Mouse (Mus musculus): ENCODE measurements around the gene 4933427D14Rik.
A peak's percentile ranks its signal among the peaks of the same experiment; 100 is the strongest.

4933427D14Rik gene

DNA sequence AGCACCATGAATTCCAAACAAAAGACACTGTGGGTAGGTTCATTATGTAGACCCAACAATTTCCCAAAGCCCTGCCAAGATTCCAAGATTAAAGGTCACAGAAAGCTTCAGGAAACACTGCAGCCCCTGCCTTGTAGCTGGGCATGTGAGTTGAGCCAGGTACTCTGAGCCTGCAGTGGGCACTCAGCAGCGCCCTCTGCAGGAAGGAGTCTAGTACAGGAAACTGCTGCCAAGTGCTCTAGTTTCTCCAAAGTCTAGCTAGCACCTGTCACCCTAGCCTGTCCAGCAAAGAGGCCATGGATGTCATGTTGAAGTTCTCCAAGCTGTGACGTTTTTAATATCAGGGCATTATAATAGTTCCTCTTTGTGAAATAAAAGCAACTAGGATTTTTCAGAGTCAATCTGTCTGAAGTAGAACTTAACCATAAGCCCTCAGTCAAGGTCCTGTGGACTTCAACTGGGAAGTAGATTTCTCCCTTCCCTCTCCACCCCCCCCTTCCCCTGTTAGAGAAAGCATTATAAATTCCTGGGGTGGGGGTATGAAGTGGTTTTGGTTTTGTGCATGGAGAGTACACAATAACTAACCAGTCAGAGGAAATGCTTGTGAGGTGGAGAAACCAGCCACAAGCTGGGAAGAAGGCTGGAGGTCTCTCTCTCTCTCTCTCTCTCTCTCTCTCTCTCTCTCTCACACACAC lies 61.9 kb downstream of the 4933427D14Rik start:
- peak; percentile 87 for DNase-seq (ENCODE audit: low read depth, low spot score)

DNA sequence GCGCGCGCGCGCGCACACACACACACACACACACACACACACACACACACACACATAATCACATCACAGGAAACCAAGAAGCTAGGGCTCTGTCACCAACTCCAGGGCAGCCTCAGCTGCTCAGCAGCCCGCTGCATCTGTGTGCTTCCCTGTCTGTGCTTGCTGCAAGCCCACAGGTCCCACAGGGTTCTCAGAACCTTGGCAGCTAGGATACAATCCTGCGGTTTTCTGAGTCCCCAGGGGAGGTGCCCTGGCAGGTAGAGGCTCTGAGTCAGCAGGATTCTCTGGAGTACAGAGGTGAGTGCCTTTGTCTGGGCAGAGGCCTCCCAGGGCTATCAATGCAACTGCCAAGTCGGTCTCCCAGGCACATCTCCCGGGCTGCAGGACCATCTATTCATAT lies 64.4 kb downstream of the 4933427D14Rik start:
- DNase-seq (ENCODE audit: low read depth, low spot score) = peak; percentile 71

DNA sequence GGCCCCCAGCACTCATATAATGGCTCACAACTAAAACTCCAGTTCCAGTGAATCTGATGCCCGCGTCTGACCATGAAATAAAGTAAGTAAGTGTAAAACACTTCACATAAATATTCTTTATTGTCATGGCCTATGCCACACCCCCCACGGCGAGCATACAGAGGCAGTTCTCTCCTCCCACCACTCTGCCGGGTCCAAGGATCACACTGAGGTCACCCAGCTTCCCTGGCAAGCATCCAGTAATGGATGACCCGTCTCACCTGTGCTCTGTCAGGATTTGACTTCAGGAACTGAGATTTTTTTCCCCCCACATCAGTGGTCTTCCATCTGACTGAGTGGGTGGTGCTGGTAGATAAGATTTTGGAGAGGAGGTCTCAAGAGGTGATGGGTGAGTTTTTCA lies 67.1 kb downstream of the 4933427D14Rik start:
- no peak for DNase-seq (ENCODE audit: low read depth, low spot score)

DNA sequence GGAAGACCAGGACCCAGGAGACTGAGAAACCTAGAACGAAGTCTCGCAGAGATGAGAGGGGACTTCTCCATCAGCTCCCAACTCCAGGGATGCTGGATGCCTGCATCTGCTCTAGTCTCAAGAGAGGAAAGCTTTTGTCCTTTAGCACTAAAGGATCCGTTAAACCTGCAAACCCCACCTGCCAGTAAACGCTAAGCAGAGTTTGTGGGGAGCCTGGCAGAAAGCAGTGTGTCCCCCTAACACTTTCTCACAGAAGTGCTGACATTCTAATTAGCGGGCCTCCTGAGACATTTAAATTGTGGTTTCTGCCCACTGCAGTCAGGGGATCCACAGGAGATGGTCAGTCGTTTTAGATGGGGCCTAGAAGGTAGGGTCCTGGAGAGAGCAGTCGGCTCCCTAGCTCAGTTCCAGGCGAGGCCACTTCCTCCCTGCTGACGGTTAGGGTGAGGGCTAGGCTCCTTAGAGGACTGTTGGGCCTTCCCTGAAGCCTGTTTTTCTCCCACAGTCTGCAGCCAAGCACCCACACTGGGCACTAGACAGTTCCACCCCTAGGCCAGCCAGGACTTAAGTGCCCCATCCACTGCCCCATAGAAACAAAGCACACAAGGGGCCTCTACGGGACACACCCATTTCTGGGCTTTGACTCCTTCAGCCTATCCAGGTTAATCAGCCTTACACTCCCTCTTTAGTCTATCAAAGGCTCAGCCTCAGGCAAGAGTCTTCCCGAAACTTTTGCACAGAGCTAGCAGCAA lies 70.9 kb downstream of the 4933427D14Rik start:
- DNase-seq (ENCODE audit: low read depth, low spot score) = peak; percentile 68

DNA sequence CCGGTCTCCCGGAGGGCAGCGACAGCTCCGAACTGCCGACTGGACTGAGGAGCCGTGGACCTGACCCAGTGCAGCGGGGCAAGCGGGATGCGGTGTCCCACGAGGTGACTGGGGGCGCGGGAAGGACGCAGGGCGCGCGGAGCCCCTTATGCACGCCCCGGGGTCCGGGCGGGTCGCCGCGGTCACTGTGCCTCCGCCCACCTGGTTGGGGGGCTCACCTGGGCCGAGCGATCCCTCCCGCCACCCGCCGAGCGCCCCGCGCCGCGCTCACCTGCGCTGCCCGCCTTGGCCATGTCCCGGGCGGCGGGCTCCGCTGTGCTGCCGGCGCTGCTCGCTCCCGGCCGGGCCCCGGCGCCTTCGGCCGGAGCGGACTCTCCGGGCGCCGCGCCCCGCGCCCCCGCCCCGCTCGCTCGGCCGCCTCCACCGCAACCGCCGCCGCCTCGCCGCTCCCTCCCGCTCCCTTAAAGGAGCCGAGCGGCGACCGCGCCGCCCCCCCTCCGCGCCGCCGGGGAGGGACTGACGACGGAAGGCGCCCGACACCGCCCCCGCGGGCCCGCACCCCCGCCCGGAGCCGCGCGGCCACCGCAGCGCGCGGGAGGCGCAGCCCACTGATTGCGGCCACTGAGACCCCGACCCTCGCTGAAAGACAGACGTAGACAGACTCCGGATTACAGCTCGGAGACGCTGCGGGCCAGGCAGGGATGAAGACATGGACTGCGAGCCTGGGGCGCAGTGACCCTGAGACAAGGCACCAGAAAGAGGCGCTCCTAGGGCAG lies 71.7 kb downstream of the 4933427D14Rik start, which contains the start of gene Pitpnm3:
Pitpnm3 (minus strand) TSS at position 396 of the 776 bp plus-strand sequence.
- no peak for DNase-seq (ENCODE audit: low read depth, low spot score)

DNA sequence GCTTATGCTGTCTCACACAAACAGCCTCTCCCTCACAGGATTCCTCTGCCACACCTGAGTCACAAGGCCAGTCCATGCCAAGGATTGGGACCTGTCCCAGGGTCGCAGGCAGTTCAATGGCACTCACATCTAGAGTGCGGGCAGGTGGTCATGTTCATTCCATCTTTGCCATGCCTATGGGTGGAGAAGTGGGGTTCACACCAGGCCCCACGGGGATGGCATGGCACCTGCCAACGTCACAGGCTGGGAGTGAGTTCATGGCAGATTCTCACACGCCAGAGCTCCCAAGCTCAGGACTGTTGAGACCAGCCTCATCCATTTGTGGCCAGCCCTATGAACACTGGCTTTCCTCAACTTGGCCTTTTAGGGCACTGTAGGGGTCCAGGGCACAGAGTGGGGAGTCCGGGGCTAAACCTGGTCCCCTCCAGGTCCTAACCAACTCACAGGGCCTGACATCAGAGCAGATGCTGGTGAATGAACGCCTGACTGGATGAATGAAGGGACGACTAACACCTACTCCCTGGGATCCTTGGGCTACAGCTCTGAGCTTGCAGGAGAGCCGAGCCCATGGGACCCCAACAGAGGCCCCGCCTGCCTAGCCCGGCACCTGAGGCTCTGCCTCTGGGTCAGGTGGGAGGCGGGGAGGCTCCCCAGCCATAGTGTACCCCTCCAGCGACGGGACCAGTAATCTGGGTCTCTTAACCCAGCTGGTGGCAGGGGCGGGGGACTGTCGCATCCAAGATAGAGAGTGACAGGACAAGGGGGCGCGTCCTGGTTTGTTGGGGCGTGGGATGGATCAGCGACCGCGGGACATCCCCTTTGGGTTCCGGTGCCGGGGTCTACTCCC lies 72.5 kb downstream of the 4933427D14Rik start:
- DNase-seq (ENCODE audit: low read depth, low spot score) = peak; percentile 31

DNA sequence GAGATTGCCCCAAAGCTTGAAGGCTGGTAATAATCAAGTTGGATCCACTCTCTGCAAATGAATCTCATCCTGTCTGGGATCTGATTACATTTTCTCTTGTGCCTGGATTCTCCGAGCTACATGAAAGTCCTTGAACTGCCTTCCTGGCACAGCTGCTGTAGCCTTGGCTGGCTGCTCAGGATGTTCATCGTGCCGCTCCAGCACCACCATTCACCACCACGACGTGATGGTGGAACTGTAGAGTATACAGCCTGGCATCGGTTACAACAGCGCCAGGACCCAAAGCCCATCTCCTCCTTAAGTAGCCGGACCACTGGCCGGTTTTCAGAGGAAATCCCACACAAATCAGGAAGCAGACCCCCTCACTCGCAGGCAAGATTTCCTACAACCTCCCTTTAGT lies 74.2 kb downstream of the 4933427D14Rik start:
- DNase-seq (ENCODE audit: low read depth, low spot score) = no peak

DNA sequence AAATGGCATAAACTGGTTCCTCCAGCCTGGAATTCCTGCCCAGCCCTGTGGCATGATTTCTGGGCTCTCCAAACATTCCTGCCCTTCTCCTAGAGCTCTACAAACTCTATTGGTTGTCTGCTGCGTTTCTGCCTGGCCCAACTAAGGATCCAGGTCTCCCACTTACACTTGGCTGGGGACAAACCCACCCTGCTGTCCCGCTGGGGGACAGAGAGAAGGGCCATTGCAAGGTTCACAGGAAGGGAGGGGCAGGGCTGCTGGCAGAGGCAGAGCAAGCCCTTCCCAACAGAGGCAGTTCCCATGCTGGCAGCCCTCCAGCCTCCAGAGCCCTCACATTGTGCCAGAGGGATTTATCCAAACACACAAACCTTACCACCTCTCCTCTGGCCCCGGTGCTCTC lies 75.0 kb downstream of the 4933427D14Rik start:
- DNase-seq (ENCODE audit: low read depth, low spot score) = no peak

DNA sequence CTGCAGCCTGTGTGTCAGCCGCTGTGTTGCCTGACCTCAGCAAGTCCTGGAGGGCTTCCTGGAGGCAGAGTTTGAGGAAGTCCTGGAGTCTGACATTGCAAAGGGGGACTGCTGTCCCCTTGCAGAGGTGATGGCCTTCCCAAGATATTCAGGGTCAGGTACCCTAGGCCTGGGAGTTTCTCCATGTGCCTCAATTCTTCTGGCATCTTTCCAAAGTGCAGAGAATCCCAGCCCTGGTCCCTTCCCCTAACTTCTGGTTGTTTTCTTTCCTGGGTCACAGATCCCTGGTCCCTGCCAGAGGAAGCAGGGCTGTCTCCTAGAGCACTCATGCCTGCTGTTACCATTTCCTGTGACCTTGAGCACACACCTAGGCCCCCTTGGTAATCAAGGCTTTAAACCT lies 75.6 kb downstream of the 4933427D14Rik start:
- peak; percentile 15 for DNase-seq (ENCODE audit: low read depth, low spot score)

DNA sequence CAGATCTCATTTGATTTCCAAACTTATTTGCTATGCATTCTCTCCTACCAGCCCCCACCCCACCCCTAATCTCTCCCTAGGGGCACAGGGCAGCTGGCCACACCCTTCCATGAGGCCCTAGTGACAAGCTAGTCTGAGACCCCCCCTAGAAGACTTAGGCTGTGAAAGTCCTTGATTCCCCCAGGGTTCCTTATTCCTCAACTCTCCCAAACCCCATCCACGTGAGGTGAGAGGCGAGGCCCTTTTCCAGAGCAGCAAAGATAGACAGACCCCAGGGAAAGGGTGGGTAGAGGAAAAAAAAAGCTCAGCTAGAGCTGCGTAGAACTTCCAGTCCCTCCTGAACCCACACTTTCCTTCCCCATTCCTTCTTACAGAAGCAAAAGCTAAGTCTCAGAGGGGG lies 76.4 kb downstream of the 4933427D14Rik start:
- DNase-seq (ENCODE audit: low read depth, low spot score) = no peak

DNA sequence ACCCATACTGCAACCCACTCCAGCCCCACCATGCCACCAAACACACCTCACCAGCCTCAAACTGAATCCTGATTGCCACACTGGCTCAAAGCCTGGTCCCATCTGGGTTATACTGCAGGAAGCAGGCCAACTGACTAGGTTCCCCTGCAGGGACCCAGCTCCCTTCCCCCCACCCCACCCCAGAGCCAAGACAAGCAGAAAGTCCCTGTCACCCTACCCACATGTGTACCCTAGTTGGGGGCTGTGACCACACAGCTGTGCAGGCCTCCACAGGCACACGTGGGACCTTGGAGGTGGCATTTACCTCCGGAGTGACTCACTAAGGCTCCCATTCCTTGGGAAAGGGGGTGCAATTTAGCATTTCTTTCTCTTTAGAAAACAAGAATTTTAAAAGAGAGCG lies 76.8 kb downstream of the 4933427D14Rik start:
- no peak for DNase-seq (ENCODE audit: low read depth, low spot score)

DNA sequence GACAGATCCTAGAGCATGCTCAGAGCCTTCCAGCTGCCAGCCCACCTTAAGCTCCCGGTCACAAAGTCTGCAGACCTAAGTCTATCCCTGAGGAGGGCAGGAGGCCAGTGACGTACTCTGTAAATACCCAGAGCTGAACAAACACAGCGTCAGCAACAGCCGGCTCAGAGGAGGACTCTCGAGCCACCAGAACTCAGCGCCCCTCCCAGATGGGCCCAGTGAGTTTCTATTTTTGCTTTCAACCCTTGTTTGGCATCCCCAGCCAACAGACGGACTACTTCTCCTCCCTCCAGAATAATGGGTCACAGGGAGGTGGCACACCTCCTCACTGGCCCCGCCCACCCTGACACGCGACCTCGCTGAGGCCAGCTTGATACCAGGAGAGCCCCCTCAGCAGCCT lies 77.2 kb downstream of the 4933427D14Rik start:
- DNase-seq (ENCODE audit: low read depth, low spot score) = peak; percentile 18

DNA sequence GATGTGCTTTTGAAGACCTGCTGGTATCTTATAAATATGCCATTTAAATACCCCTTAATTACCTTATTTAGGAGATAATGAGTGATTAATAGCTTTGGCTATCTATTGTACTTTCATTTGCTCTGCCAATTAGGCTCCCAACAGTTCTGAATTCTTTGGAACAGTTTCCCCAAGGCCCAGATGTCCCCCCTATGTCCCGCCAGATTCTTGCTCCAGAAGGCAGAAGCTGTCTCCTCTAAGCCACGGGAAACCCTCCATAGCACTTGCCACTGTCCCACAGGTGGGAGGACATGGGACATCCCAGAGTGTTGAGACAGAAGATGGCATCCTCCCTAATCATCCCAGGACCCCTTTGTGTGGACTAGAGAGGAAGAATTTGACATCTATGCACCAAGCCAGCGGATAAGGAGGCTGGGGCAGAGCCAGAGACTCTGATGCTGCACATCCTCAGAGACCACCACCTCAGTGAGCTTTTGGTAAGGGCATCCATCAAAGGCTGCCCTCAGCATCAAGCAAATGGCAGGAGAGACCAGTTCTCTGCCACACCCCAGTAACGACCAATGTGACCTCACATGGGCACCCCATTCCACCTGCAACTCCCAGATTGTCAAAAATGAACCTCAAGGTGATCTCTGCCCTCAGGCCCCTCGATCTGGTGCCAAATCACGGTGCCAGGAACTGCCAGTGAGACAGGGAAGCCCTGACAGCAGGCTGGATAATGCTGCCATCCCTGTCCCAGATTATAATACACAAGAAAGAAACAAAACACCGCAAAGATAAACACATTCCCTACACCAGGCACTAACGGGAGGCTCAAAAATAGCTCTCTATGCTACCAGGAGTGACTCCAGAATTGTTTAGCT lies 78.0 kb downstream of the 4933427D14Rik start:
- DNase-seq (ENCODE audit: low read depth, low spot score) = no peak

DNA sequence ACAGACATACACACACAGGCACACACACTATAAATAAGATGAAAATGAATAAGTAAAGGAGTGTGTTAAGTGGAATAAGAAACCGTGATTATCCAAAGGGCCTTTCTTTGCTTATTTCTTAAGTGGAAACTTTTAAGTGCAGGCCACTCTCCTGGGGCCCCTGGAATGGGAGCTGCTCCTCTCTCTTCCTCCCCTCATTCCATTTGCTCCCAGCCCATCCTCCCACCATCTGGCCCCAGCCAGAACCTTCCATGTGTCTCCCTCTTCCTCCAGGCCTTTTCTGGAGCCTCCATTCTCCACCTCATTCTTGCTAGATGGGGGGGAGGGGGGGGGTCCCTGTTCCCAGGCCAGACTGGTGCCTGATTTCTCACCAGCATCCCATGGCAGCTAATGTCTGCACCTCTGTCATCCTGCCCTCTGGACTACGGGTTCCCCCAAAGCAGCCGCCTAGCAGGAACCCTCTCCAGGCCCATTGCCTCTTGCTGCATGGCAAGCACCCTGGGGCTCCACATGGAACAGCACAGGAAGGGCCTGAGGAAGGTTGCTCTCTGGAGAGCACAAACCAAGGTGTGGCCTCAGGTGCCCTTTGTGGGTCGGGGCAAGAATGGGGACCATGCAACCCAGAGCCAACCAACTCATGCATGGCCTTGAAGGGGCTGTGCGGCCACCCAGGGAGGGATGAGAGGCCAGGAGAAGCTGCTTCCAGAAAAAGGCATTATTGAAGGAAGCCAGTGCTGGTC lies 79.6 kb downstream of the 4933427D14Rik start:
- no peak for DNase-seq (ENCODE audit: low read depth, low spot score)

DNA sequence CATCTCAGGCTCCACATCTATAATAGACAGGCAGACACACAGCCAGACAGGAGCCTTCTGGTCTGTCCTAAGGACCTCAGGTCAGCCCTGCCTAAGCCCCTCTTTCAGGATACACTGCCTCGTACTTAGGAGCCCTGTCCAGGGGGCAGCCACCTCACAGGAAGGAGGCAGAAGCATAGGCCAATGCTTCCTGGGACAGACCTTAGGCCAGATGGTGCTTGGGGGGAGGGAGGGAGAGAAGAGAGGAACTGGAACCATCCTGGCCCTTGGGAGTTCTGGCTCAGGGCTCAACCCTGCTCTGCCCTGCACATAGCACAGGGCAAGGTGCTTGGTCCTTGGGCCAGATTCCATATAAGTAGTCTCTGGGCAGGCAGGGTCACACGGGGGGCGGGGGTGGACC lies 81.5 kb downstream of the 4933427D14Rik start:
- no peak for DNase-seq (ENCODE audit: low read depth, low spot score)

DNA sequence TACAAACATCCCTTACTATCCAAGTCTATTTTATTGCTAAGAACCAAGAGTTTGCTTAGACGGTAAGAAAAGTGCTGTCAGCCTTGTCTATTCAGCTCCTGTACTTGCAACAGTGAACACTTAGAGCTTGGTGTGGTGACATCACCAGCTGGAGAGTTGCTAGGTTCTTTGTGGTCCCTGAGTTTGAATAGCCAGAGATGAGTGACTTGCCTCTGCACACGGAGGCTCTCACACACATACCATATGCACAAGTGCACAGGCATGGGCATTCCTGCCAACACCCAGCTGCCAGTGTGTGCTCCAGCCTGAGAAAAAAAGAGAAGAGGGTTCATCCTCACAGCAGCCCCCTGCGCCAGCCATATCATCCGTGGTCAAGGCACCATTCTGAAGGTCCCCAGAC lies 83.7 kb downstream of the 4933427D14Rik start:
- DNase-seq (ENCODE audit: low read depth, low spot score) = no peak

DNA sequence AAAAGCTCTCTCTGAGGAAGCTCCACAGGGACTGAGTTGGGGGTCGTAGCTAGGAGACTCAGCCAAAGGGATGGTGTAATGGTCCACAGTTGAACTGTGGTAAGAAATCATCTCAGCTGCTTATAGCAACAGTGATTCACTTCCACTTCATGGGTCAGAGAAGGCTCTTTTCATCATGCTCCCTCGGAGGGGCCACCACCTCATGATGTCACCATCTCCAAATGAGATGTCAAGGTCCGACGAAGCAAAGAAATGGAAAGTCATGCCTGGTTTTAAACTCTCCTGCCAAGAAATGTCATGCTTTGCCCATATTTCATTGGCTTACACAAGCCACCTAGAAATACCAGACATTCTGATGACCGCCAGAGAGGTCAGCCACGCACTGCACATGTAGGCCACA lies 86.9 kb downstream of the 4933427D14Rik start:
- DNase-seq (ENCODE audit: low read depth, low spot score) = no peak

DNA sequence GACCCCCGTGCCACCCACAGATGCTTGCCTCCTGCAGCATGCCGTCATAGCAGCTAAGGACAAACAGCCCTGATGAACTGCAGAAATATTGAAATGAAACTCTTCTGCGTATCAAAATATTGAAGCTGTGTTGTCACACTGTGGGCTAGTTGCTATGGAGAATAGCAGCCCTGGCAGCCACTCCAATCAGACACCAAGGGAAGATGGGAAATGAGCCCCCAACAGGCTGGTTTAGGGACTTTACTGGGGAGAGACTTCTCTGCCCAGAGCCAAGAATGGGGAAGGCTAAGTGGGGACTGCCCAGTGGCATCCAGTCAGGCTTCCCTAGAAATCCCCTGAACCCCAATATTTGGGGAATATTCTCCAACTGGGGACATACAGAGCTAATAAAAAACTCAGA lies 88.6 kb downstream of the 4933427D14Rik start:
- DNase-seq (ENCODE audit: low read depth, low spot score) = no peak

DNA sequence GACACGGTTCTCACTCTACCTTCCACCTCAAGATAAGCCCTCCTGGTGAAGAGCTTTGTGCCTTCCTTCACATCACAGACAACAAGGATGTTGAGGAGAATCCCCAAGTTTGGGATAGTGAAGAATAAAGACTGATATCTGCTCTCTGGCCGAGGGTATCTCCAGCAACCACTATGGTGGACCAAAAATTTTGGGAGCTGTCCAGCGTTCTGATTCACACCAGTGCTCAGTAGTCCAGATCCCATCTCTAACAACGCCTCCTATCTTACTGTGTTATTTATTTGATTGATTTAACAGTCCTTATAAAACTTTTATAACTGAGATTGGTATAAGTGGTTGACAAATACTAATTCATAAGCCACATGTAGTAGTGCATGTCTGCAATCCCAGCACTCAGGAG lies 94.0 kb downstream of the 4933427D14Rik start:
- peak; percentile 37 for DNase-seq (ENCODE audit: low read depth, low spot score)

DNA sequence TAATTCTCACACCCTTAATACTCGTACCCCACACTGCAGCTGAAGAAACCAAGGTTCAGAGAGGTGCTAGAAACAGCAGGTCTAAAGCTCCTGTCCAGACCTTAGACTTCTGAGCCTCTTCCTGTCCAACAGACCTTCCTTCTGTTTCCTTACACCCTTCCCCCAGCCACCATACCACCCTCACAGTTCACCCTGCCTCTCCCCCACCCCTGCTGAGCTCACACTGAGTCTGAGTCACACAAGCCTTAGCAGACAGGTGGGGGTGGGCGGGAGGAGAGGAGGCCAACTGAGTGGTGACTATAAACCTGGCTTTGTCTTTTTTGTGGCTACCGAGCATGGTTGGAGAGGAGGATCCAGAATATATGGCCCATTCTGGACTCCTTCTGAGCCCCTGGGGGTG lies 96.5 kb downstream of the 4933427D14Rik start:
- DNase-seq (ENCODE audit: low read depth, low spot score) = no peak

All from ZHBTc4 (cell line).